Mouse (Mus musculus) adrenal gland, postnatal 25 days (tissue): Measurements from ENCODE around the gene Sh3pxd2a. TPM values are rescaled to one million over a fixed set of nuclear protein-coding genes. Genes with fewer than 3 reads are reported as not detected.
A peak's percentile ranks its signal among the peaks of the same experiment; 100 is the strongest.

ENCODE experiments used
- DNase-seq: peaks from one replicate; pipeline ENCODE4 v3.0.0; 2021; ENCODE audit warnings: mixed read lengths
- total RNA-seq: library from RNA; stranded (reverse); gene quantifications from 2 replicates; pipeline ENCODE4 v1.2.3, GENCODE M21; 2021

Sh3pxd2a gene
- total RNA-seq, 1 experiment from 2014 or later = 36.2 TPM

GRCm38 (mm10) chr19:47374916-47375573, 89.2 kb downstream of the Sh3pxd2a start:
- DNase-seq = peak; percentile 40

DNA sequence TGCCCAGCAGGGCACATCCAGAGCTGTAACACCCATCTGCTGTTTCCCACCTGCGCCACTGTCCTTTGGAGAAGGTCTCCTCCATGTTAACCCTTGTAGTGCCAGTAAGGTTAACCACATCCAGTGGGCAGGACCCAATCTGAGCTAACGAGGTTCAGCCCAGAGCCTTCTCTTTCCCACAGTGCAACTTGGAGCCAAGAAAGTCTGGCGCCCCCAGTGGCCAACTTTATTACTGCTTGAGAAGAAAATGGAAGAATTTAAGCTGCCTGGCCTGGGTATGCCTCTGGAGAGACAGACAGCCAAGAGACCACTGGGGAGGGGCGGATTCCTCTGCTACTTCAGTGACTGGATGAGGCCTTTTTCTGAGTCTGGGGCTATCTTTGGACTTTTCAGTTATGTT, 89.8 kb downstream of the Sh3pxd2a start:
- DNase-seq = peak; percentile 56

GRCm38 (mm10) chr19:47372044-47372443, 92.2 kb downstream of the Sh3pxd2a start:
- no peak for DNase-seq

DNA sequence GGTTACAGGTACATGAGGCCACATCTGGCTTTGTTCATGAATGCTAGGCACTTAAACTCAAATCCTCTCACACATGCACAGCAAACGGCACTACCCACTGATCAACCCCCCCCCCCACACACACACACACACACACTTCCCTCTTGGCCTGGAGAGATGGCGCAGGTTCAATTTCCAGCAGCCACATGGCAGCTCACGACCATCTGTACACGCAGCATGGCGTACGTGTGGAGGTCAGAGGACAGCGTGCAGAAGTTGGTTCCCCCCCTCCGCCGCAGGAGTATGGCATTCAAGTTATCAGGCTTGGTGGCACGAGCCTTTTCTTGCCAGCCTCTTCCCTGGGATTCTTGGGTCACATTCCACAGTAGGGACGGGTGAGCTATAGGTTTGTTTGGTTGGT, 92.7 kb downstream of the Sh3pxd2a start:
- DNase-seq = no peak

GRCm38 (mm10) chr19:47369008-47369407, 95.2 kb downstream of the Sh3pxd2a start:
- no peak for DNase-seq

GRCm38 (mm10) chr19:47367271-47367879, 96.8 kb downstream of the Sh3pxd2a start:
- no peak for DNase-seq

DNA sequence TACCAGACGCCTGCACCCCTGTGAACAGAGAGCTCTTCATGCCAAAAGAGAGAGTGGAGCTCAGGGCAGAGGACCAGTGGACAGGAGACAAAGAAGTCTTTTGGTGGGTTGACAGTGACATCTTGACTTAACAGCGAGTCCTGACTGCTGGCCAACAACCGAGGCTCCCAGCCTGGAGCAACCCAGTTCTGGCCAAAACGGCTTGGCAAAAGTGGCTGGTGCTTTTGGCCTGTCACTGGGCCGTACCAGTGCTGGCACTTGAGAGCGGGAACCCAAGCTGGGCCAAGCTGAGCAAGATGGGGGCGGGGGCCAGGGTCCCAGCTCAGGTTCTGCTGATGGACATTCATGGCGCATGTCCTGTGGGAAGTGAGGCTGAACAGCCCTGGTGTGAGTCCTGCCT, 97.6 kb downstream of the Sh3pxd2a start:
- DNase-seq = no peak

- no peak for DNase-seq
Measured at GRCm38 (mm10) chr19:47363086-47363668, 101.0 kb downstream of the Sh3pxd2a start.

- DNase-seq = no peak
Measured at GRCm38 (mm10) chr19:47360921-47361320, 103.3 kb downstream of the Sh3pxd2a start.

- DNase-seq = no peak
Measured at GRCm38 (mm10) chr19:47360017-47360416, 104.2 kb downstream of the Sh3pxd2a start.

- DNase-seq = no peak
Measured at GRCm38 (mm10) chr19:47359166-47359931, 104.9 kb downstream of the Sh3pxd2a start.

- DNase-seq = no peak
Measured at GRCm38 (mm10) chr19:47357297-47357696, 106.9 kb downstream of the Sh3pxd2a start.

- peak; percentile 76 for DNase-seq
Measured at GRCm38 (mm10) chr19:47356188-47356857, 107.9 kb downstream of the Sh3pxd2a start.

- no peak for DNase-seq
Measured at GRCm38 (mm10) chr19:47354456-47354855, 109.7 kb downstream of the Sh3pxd2a start.

DNA sequence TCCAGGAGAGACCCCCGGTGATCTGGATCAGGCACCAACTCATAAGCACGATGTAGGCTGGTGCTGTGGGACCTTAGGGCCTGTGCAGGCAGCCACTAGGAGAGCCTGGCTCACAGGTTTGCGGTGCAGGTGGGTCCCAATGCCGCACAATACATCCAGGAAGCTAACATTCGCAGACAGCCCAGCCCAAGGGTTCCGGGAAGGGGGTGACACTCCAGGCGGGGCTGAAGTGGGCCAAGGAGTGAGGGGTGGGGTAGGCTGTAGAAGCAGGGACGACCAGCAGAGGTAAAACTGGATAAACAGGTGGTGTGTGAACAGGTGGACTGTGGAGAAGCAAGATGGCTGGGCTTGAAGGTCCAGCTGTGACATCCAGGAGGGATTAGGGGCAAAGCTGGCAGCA, 115.2 kb downstream of the Sh3pxd2a start:
- no peak for DNase-seq

GRCm38 (mm10) chr19:47348395-47349016, 115.7 kb downstream of the Sh3pxd2a start:
- peak; percentile 65 for DNase-seq

- DNase-seq = no peak
Measured at GRCm38 (mm10) chr19:47347021-47347643, 117.1 kb downstream of the Sh3pxd2a start.

DNA sequence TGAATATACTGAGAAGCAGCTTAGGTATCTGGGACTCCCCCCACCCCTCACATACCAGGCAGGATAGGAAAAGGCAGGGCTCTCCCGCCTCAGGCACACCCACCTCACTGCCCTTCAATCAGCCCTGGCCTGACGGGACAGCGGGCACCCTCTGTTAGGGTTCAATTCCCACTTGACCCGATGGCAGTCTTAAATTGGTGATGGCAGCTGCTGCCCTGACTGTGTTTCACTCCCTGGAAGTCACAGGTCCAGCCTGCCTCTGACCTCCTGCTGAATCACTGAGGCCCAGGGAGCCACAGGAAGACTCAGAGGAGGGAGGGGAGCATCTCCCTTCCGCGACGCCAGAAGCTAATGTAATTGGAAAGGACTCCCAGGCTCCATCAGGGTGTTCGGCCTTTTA, 117.6 kb downstream of the Sh3pxd2a start:
- no peak for DNase-seq

DNA sequence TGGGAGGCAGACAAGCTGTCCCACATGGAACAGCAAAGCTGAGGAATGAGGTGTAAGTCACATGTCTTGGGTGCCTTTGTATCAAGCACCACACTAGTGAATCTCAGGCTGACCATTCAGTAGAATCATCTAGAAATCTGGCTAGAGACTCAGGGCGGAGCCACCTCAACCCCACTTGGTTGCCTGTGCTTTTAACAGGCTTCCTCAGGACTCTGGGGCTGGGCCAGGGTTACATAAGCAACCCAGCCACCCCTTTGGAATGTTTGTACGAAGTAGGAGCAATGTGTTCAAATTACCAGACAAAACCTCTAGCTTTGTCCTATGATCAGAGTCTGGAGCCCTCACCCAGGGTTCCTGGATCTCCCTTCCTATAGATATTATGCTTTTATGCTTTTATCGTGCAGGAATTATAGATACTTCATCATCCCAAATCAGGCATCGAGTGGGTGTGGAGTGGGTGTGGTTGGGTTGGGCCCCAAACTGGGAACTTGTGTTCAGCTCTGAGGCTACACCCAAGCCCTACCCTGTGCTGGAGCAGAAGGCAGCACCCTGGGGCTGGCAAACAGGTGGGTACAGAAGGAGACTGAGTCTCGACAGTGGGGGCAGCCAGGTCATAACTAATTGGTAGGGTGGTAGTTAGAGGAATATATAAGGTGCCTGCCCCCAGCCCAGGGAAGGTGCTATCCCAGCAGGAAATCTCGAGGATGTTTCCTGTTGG, 118.2 kb downstream of the Sh3pxd2a start:
- no peak for DNase-seq

DNA sequence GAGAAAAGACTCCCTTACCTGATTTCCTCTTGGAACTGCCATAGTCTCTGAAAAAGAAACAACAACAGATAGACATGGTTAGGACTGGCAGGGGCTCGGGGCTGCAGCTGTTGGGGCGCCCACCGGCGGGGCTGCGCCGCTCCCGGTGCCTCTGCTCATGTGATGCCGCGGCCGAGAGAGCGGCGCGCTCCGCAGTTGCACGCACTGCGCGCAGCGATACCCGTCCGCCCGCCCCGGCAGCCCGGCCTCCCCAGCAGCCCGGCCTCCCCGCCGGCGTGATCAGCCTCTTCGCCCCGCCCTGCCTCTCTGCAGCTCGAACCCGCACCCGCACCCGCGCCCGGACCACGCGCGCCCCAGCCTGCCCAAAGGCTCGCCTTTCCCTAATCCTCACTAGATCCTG, 120.8 kb downstream of the Sh3pxd2a start:
- DNase-seq = peak; percentile 52

DNA sequence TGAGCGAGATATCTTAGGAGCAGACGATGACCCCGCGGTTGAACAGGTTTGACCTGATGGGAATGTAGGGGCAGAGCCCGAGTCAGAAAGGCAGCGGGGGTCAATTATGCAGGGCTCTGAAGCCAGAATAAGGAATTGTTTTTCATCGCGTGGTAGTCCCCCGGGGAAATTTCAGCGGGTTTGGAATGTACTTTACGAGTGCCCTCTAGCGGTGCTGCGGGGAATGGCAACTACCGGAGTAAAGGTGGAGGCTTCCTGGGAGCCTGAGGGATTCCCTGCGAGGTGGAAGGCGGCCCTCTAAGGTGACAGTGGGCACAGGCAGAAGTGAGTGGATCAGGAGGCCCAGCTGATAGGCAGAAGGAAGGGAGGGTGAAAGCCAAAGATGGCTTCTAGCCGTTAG, 125.0 kb downstream of the Sh3pxd2a start:
- peak; percentile 78 for DNase-seq
